Mouse (Mus musculus) forebrain, embryonic 11.5 days (tissue): ENCODE results near the gene Syngr1. TPM values are rescaled to one million over a fixed set of nuclear protein-coding genes. Genes with fewer than 3 reads are reported as not detected.

Experiments
- ATAC-seq: fragments of 200-750 bp; cut with Nextera tagmentation; replicated peaks from 2 replicates; pipeline ENCODE4 v1.8.0; 2017; ENCODE audit warnings: moderate TSS enrichment; ENCODE audit not compliant: low FRiP score
- DNase-seq: peaks from one replicate; pipeline ENCODE4 v3.0.0-alpha.2; 2017; ENCODE audit warnings: low spot score
- H3K27ac ChIP-seq: fragments of 300-500 bp; sonication (generic); 2 replicates; pipeline ENCODE4 v1.5.1; 2014; ENCODE audit warnings: low read depth, low read length
- H3K27me3 ChIP-seq: fragments of 300-500 bp; sonication (generic); 2 replicates; pipeline ENCODE4 v1.6.1; 2014; ENCODE audit warnings: mild to moderate bottlenecking, low read length, mixed read lengths; ENCODE audit not compliant: control insufficient read depth, insufficient read depth
- H3K36me3 ChIP-seq: fragments of 300-500 bp; sonication (generic); 2 replicates; pipeline ENCODE4 v1.6.1; 2014; ENCODE audit warnings: mild to moderate bottlenecking, low read length, moderate library complexity, mixed read lengths; ENCODE audit not compliant: control insufficient read depth, insufficient read depth
- H3K4me1 ChIP-seq: fragments of 300-500 bp; sonication (generic); replicated peaks from 2 replicates; pipeline ENCODE4 v1.6.1; 2014; ENCODE audit warnings: low read length, mixed read lengths; ENCODE audit not compliant: control insufficient read depth, insufficient read depth
- H3K4me2 ChIP-seq: fragments of 300-500 bp; sonication (generic); 2 replicates; pipeline ENCODE4 v1.6.1; 2014; ENCODE audit warnings: low read depth, mild to moderate bottlenecking, low read length, moderate library complexity, mixed read lengths; ENCODE audit not compliant: severe bottlenecking
- H3K4me3 ChIP-seq: fragments of 300-500 bp; sonication (generic); 2 replicates; pipeline ENCODE4 v1.5.1; 2014; ENCODE audit warnings: low read depth, low read length
- H3K9ac ChIP-seq: fragments of 300-500 bp; sonication (generic); 2 replicates; pipeline ENCODE4 v1.6.1; 2014; ENCODE audit warnings: low read length
- H3K9me3 ChIP-seq: fragments of 300-500 bp; sonication (generic); 2 replicates; pipeline ENCODE4 v1.6.1; 2016; ENCODE audit warnings: low read length, mixed read lengths; ENCODE audit not compliant: control insufficient read depth
- WGBS: fragments of 180-500 bp; shearing (Covaris S2); extraction: QIAGEN DNeasy Blood & Tissue Kit; methylation state at CpG from one replicate; pipeline ENCODE4 v1.1.7; 2014; 5-methylcytosine and 5-hydroxymethylcytosine counted together
- polyA plus RNA-seq: library from polyadenylated mRNA; unstranded; fragments of >200 nt; fragmentation: Nextera tagmentation; extraction: Ambion mirVana; gene quantifications from 2 replicates; pipeline ENCODE4 v1.2.1, GENCODE M21; 2014

The Syngr1 gene
- polyA plus RNA-seq, 1 experiment from 2014 or later = 11.3 TPM

DNA sequence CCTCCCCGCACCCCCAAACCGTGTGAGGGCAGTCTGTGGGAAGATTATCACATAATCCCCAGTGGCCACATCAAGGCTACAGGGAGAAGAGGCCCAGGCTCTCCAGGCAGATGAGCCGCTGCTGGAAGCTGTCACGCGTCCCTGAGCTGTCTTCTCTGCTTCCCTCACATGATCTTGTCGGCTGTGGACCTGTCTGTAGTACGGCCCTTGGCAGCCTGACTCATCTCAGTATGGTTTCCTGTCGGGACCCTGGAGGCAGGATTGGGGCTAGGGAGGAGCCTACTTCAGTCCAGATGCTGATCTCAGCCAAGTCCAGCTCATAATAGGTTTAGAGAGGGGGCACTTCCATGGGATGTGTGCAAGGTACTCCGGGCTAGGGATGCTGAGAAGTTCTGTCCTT, 7.7 kb downstream of the Syngr1 start:
- WGBS = 57% methylated on average over 9 of the region's 9 CpGs
- H3K4me2 ChIP-seq = no peak overlapping the region
- H3K36me3 ChIP-seq = no peaks in the 10 kb centered on the region
- peaks cover 10% of the 10 kb centered on the region for H3K4me1 ChIP-seq
- H3K27ac ChIP-seq = no peak overlapping the region
- H3K9ac ChIP-seq = no peak overlapping the region
- H3K4me3 ChIP-seq = no peak overlapping the region
- no peak for ATAC-seq
- H3K27me3 ChIP-seq = no peaks in the 10 kb centered on the region; the same call in 1 of the 2 replicates
- DNase-seq = no peak
- no peaks in the 10 kb centered on the region for H3K9me3 ChIP-seq

DNA sequence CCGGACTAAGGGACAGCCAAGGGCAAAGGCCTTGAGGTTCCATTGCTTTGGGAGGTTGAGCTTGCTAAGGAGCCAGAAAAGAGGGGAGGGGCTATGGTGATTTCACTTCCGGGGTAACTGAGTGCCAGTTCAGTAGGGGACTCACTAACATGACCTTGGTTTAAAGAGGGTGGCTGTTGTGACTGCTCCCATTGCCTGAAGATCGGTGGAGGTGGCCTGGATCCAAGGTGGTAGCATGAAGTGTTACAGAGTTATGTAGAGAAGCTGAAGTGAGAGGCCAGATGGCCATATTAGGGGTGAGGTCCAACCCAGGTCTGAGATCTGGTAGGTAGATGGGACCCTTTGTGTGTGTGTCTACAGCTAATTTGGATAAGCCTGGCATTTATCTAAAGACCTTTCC, 8.3 kb downstream of the Syngr1 start:
- ATAC-seq (no peak), DNase-seq (no peak)
- no peaks in the 10 kb centered on the region for H3K36me3 ChIP-seq
- peaks cover 10% of the 10 kb centered on the region for H3K4me1 ChIP-seq
- H3K4me3 ChIP-seq = no peak overlapping the region
- no peak overlapping the region for H3K4me2 ChIP-seq
- no peak overlapping the region for H3K9ac ChIP-seq
- no peak overlapping the region for H3K27ac ChIP-seq
- 79% methylated on average over 3 of the region's 3 CpGs for WGBS
- H3K9me3 ChIP-seq = no peaks in the 10 kb centered on the region
- H3K27me3 ChIP-seq = no peaks in the 10 kb centered on the region; the same call in 1 of the 2 replicates

DNA sequence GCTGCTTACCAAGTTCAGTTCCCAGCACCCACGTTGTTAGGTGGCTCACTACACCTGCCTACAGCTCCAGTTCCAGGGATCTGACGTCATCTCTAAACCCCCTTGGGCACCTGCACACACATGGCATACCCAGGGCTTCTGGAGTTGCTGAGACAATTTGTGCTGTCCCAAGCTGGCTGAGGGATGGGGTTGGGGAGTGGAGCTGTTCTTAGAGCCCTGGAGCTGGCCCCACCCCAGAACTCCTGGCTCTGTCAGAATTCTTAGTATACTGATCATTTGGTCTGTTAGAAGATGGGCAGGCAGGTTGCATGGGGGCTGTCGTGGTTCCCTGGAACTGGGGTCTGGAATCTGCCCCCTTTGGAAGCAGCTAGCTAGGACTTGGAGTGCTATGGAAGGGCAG, 9.1 kb downstream of the Syngr1 start:
- H3K9ac ChIP-seq = no peak overlapping the region
- ATAC-seq (no peak), DNase-seq (no peak)
- WGBS = 84% methylated on average over 3 of the region's 3 CpGs
- peaks cover 10% of the 10 kb centered on the region for H3K4me1 ChIP-seq
- H3K4me3 ChIP-seq = no peak overlapping the region
- H3K27ac ChIP-seq = no peak overlapping the region
- H3K36me3 ChIP-seq = no peaks in the 10 kb centered on the region
- no peaks in the 10 kb centered on the region for H3K9me3 ChIP-seq
- H3K4me2 ChIP-seq = no peak overlapping the region
- no peaks in the 10 kb centered on the region; the same call in 1 of the 2 replicates for H3K27me3 ChIP-seq

DNA sequence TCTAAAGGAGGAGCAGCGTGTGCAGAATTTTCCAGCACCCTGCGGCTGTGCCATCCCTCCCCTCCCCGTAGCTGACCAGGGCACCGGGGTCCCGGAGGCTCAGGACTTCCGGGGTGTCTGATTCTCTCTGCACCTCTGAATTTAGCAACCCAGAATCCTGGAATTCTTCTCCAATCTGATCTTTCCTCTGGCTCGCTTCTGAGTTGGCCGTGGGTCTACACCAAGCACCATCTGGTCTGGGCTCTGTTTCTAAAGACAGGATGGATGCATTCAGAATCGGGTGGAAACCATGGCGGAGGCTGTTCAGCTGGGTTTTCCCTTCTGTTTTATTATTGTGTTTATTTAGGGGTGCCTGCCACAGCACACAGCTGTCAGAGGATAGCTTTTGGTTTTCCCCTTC, 9.7 kb downstream of the Syngr1 start:
- Histone ChIP-seq H3K27ac (no peak overlapping the region), H3K9me3 (no peaks in the 10 kb centered on the region), H3K4me1 (peaks cover 10% of the 10 kb centered on the region), H3K36me3 (no peaks in the 10 kb centered on the region), H3K9ac (no peak overlapping the region), H3K27me3 (no peaks in the 10 kb centered on the region; the same call in 1 of the 2 replicates), H3K4me3 (no peak overlapping the region), H3K4me2 (no peak overlapping the region)
- WGBS = 86% methylated on average over 10 of the region's 10 CpGs
- no peak for ATAC-seq
- no peak for DNase-seq

DNA sequence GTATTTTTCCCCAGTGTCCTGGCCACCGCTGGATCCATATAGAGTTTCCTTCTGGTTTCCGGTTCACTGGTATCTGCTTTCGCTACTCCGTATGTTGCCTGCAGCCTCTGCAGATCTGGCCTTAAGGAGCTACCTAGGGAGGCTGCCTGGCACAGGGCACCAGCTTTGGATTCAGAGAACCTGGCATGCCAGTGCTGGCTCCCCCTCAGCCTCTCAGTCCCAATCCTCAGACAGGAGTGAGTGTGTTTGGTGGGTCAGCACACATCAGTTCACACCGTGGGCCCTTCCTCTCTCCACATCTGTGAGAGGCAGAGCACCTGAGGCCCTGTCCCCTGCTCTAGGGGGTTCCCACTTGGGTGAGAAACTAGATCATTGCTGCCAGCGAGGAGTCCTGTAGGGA, 10.4 kb downstream of the Syngr1 start:
- Histone ChIP-seq H3K4me1 (peaks cover 10% of the 10 kb centered on the region), H3K36me3 (no peaks in the 10 kb centered on the region), H3K9me3 (no peaks in the 10 kb centered on the region), H3K9ac (no peak overlapping the region), H3K27ac (no peak overlapping the region), H3K4me3 (no peak overlapping the region), H3K4me2 (no peak overlapping the region), H3K27me3 (no peaks in the 10 kb centered on the region)
- 81% methylated on average over 6 of the region's 6 CpGs for WGBS
- DNase-seq = no peak
- ATAC-seq = no peak

DNA sequence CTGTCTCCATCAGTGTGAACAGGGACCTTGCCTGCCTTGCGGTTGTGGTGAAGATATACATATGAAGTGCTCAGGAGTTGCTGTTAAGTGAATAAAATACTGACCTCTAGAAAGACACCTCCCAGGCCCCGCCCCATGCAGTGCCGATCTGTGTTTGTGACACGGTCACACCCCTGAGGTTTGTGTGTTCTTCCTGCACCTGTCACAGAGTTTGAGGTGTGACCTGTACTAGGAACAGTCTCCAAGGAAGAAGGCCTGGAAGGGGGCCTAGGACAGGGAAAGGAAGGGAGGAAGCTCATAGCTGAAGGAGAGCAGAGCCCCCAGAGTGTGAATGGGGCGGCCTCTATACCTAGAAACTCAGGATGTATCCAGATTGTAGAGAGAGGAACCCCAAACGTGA, 11.4 kb downstream of the Syngr1 start:
- Histone ChIP-seq H3K27ac (no peak overlapping the region), H3K9me3 (no peaks in the 10 kb centered on the region), H3K4me1 (peaks cover 5% of the 10 kb centered on the region), H3K4me2 (no peak overlapping the region), H3K36me3 (no peaks in the 10 kb centered on the region), H3K27me3 (no peaks in the 10 kb centered on the region), H3K4me3 (no peak overlapping the region), H3K9ac (no peak overlapping the region)
- DNase-seq (no peak), ATAC-seq (no peak)
- WGBS = 86% methylated on average over 6 of the region's 6 CpGs

GRCm38 (mm10) chr15:80105490-80106410, 14.6 kb downstream of the Syngr1 start:
- no peak overlapping the region for H3K4me3 ChIP-seq
- H3K27me3 ChIP-seq = no peaks in the 10 kb centered on the region
- no peak for DNase-seq
- no peaks in the 10 kb centered on the region for H3K36me3 ChIP-seq
- no peak overlapping the region for H3K4me2 ChIP-seq
- no peak overlapping the region for H3K9ac ChIP-seq
- no peaks in the 10 kb centered on the region for H3K4me1 ChIP-seq
- ATAC-seq = no peak
- H3K9me3 ChIP-seq = no peaks in the 10 kb centered on the region
- 73% methylated on average over 12 of the region's 12 CpGs for WGBS
- no peak overlapping the region for H3K27ac ChIP-seq

GRCm38 (mm10) chr15:80107143-80107542, 16.0 kb downstream of the Syngr1 start:
- no peak overlapping the region for H3K4me2 ChIP-seq
- no peak overlapping the region for H3K4me3 ChIP-seq
- ATAC-seq (no peak), DNase-seq (no peak)
- H3K27ac ChIP-seq = no peak overlapping the region
- H3K9ac ChIP-seq = no peak overlapping the region
- H3K27me3 ChIP-seq = no peaks in the 10 kb centered on the region
- H3K4me1 ChIP-seq = no peaks in the 10 kb centered on the region
- no peaks in the 10 kb centered on the region for H3K9me3 ChIP-seq
- H3K36me3 ChIP-seq = no peaks in the 10 kb centered on the region
- 97% methylated on average over 8 of the region's 8 CpGs for WGBS

DNA sequence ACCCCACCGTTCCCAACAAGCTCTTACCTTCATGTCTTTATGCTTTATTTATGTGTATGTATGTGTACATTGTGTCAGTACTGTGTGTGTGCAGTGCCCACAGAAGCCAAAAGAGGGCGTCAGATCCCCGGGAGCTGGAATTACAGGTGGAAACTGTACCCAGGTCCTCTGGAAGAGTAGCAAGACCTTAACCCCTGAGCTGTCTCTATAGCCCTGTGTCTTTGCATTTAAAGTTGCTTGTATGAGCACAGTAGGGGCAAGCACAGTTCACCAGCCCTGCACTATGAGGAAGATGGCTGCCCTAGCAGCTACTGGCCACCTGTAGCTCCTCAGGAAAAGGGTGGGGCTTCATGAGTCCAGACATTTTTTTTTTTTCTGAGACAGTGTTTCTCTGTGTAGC, 16.4 kb downstream of the Syngr1 start:
- DNase-seq (no peak), ATAC-seq (no peak)

More for the DNA sequence above, 16.4 kb downstream of the Syngr1 start:
- Histone ChIP-seq H3K27me3 (no peaks in the 10 kb centered on the region), H3K4me3 (no peak overlapping the region), H3K9me3 (no peaks in the 10 kb centered on the region), H3K9ac (no peak overlapping the region), H3K27ac (no peak overlapping the region), H3K4me2 (no peak overlapping the region), H3K36me3 (no peaks in the 10 kb centered on the region), H3K4me1 (no peaks in the 10 kb centered on the region)
- 89% methylated on average over 3 of the region's 3 CpGs for WGBS
